Mouse (Mus musculus): ENCODE results near the gene Lrfn4. TPM values are rescaled to one million over a fixed set of nuclear protein-coding genes. Genes with fewer than 3 reads are reported as not detected.
"Not testable (repeated sequence)": the region's sequence is repeated elsewhere in the genome, so short reads cannot be mapped to it uniquely, and the experiment has no call there.

Gene Lrfn4
- polyA plus RNA-seq, 1 experiment from 2014 or later = 3.3 TPM

DNA sequence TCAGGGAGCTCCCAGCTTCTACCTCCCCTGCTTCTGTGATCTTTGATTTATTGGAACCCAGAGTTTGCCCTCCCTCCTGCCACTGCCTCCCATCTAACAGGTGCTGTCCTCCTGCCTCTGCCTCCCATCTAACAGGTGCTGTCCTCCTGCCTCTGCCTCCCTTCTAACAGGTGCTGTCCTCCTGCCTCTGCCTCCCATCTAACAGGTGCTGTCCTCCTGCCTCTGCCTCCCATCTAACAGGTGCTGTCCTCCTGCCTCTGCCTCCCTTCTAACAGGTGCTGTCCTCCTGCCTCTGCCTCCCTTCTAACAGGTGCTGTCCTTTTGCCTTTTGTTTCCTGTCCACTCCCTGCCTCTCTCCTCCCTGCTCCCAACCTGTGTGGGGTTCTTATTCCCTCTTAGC is 28.7 kb downstream of the Lrfn4 start:
- not testable (repeated sequence) for H3K27me3 ChIP-seq (replicated peaks; ENCODE audit: control insufficient read depth, insufficient read depth, low read length); H3K4me3 ChIP-seq (ENCODE audit: low read depth, low read length); DNase-seq (ENCODE audit: low spot score); H3K36me3 ChIP-seq (ENCODE audit: control insufficient read depth, insufficient read depth, low read length); ATAC-seq (replicated peaks; ENCODE audit: low FRiP score); H3K9me3 ChIP-seq (ENCODE audit: control insufficient read depth, low read length); H3K9ac ChIP-seq (ENCODE audit: low read depth, low read length); H3K4me2 ChIP-seq; H3K4me1 ChIP-seq (replicated peaks; ENCODE audit: control insufficient read depth, insufficient read depth, low read length); H3K27ac ChIP-seq (ENCODE audit: low read depth, low read length)

DNA sequence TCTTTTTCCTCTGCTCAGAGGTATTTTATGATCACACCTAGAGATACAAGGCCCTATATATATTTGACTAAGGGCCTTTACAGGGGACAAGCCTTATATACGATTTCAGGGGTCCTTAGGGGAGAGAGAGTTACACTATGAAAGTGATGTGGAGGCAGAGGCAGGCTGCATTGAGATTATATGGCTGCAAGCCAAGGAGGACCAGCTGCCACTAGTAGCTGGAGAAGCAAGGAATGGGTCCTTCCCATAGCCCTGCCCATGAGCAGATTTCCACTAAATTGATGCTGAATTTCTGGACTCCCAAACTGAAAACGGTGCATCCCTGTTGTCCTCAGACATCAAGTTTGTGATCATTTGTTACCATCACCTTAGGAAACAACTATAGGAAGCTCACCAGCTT is 31.6 kb downstream of the Lrfn4 start:
- 66% methylated on average over 2 of the region's 2 CpGs for WGBS
- ATAC-seq (replicated peaks; ENCODE audit: low FRiP score) (no peak), DNase-seq (ENCODE audit: low spot score) (no peak)
- no peaks in the 10 kb centered on the region for H3K27me3 ChIP-seq (replicated peaks; ENCODE audit: control insufficient read depth, insufficient read depth, low read length)
- H3K27ac ChIP-seq (ENCODE audit: low read depth, low read length) = no peak overlapping the region
- H3K9ac ChIP-seq (ENCODE audit: low read depth, low read length) = no peak overlapping the region
- no peaks in the 10 kb centered on the region for H3K36me3 ChIP-seq (ENCODE audit: control insufficient read depth, insufficient read depth, low read length)
- no peaks in the 10 kb centered on the region for H3K4me1 ChIP-seq (replicated peaks; ENCODE audit: control insufficient read depth, insufficient read depth, low read length)
- H3K4me2 ChIP-seq = no peak overlapping the region
- no peak overlapping the region for H3K4me3 ChIP-seq (ENCODE audit: low read depth, low read length)
- no peaks in the 10 kb centered on the region for H3K9me3 ChIP-seq (ENCODE audit: control insufficient read depth, low read length)

DNA sequence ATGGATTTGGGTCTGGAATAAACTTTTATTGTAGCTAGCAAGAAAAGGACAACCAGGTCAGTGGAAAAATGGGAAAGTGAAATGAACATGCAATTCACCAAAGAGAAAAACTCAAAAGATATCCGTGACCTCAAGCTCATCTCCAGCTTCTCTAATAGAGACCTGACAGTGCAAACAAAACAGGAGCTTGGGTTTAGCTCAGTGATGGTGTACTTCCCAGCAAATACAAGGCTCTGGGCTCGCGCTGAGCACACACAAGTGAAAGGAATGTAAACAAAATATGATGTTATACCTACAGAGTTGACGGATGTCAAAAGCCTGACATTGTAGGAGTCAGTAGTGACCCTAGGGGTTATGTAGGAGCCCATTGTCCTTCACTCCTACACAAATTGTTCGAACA is 36.2 kb downstream of the Lrfn4 start:
- ATAC-seq (replicated peaks; ENCODE audit: low FRiP score) (no peak), DNase-seq (ENCODE audit: low spot score) (no peak)
- no peaks in the 10 kb centered on the region for H3K4me1 ChIP-seq (replicated peaks; ENCODE audit: control insufficient read depth, insufficient read depth, low read length)
- H3K4me3 ChIP-seq (ENCODE audit: low read depth, low read length) = no peak overlapping the region
- H3K27me3 ChIP-seq (replicated peaks; ENCODE audit: control insufficient read depth, insufficient read depth, low read length) = no peaks in the 10 kb centered on the region
- no peak overlapping the region for H3K27ac ChIP-seq (ENCODE audit: low read depth, low read length)
- no peak overlapping the region for H3K4me2 ChIP-seq
- no peaks in the 10 kb centered on the region for H3K36me3 ChIP-seq (ENCODE audit: control insufficient read depth, insufficient read depth, low read length)
- H3K9ac ChIP-seq (ENCODE audit: low read depth, low read length) = no peak overlapping the region
- WGBS = 80% methylated on average over 5 of the region's 5 CpGs
- no peaks in the 10 kb centered on the region for H3K9me3 ChIP-seq (ENCODE audit: control insufficient read depth, low read length)

DNA sequence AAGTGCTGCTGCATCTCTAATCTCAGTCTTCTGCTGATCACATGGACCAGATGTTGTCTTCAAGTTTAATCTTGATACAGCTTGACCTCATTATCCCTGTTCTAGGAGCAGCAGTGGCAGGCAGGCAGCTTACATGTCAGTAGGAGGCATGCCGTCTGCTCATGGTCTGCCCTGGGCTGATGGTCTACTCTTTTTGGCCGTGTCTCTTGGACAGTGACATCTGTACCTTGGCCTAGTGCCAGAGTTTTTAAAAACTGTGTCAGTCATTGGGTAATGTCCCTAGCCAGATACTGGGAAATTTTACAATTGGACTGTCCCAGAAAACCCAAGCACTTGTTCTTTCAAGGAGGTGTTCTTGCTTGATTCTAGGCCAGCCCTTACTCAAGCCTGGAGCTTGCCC is 36.7 kb downstream of the Lrfn4 start:
- Histone ChIP-seq H3K9ac (ENCODE audit: low read depth, low read length) (no peak overlapping the region), H3K27me3 (replicated peaks; ENCODE audit: control insufficient read depth, insufficient read depth, low read length) (no peaks in the 10 kb centered on the region), H3K36me3 (ENCODE audit: control insufficient read depth, insufficient read depth, low read length) (no peaks in the 10 kb centered on the region), H3K9me3 (ENCODE audit: control insufficient read depth, low read length) (no peaks in the 10 kb centered on the region), H3K4me3 (ENCODE audit: low read depth, low read length) (no peak overlapping the region), H3K4me1 (replicated peaks; ENCODE audit: control insufficient read depth, insufficient read depth, low read length) (no peaks in the 10 kb centered on the region), H3K4me2 (no peak overlapping the region), H3K27ac (ENCODE audit: low read depth, low read length) (no peak overlapping the region)
- ATAC-seq (replicated peaks; ENCODE audit: low FRiP score) (no peak), DNase-seq (ENCODE audit: low spot score) (no peak)
- WGBS = 85% methylated on average over 2 of the region's 2 CpGs

DNA sequence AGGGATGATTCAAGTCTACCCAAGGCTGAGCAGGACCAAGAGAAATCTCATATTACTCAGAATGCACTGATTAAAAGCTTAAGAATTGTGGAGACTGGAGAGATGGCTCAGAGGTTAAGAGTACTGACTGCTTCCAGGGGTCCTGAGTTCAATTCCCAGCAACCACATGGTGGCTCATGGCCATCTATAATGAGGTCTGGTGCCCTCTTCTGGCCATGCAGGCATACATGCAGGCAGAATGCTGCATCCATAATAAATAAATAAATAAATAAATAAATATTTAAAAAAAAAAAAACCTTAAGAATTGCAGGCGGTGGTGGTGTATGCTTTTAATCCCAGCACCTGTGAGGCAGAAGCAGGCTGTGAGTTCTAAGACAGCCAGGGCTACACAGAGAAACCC is 42.2 kb downstream of the Lrfn4 start:
- H3K27ac ChIP-seq (ENCODE audit: low read depth, low read length) = no peak overlapping the region

DNA sequence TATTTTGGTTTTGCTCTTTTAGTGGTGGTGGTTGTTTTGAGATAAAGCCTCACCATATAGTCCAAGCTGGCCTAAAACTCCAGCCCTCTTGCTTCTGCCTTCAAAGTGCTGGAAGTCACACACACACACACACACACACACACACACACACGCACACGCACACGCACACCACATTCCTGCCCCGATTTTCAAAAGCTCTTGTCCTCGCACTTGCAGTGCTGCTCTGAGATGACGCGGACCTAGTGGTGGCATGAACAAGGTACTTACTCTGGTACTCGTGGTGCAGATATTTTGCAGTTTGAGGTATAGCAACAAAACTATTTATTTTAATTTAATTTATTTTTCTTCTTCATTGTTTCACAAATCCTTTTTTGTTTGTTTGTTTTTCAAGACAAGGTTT is 43.0 kb downstream of the Lrfn4 start:
- Histone ChIP-seq H3K27me3 (replicated peaks; ENCODE audit: control insufficient read depth, insufficient read depth, low read length) (no peaks in the 10 kb centered on the region), H3K4me3 (ENCODE audit: low read depth, low read length) (no peak overlapping the region), H3K27ac (ENCODE audit: low read depth, low read length) (no peak overlapping the region), H3K36me3 (ENCODE audit: control insufficient read depth, insufficient read depth, low read length) (no peaks in the 10 kb centered on the region), H3K9ac (ENCODE audit: low read depth, low read length) (no peak overlapping the region), H3K4me1 (replicated peaks; ENCODE audit: control insufficient read depth, insufficient read depth, low read length) (peaks cover 17% of the 10 kb centered on the region), H3K9me3 (ENCODE audit: control insufficient read depth, low read length) (no peaks in the 10 kb centered on the region), H3K4me2 (no peak overlapping the region)
- no peak for ATAC-seq (replicated peaks; ENCODE audit: low FRiP score)
- no peak for DNase-seq (ENCODE audit: low spot score)
- WGBS = 94% methylated on average over 8 of the region's 8 CpGs

More for the DNA sequence above, 42.2 kb downstream of the Lrfn4 start:
- DNase-seq (ENCODE audit: low spot score) (no peak), ATAC-seq (replicated peaks; ENCODE audit: low FRiP score) (no peak)
- Histone ChIP-seq H3K4me1 (replicated peaks; ENCODE audit: control insufficient read depth, insufficient read depth, low read length) (peaks cover 10% of the 10 kb centered on the region), H3K9ac (ENCODE audit: low read depth, low read length) (no peak overlapping the region), H3K4me2 (no peak overlapping the region), H3K4me3 (ENCODE audit: low read depth, low read length) (no peak overlapping the region), H3K36me3 (ENCODE audit: control insufficient read depth, insufficient read depth, low read length) (no peaks in the 10 kb centered on the region), H3K27me3 (replicated peaks; ENCODE audit: control insufficient read depth, insufficient read depth, low read length) (no peaks in the 10 kb centered on the region), H3K9me3 (ENCODE audit: control insufficient read depth, low read length) (no peaks in the 10 kb centered on the region)
- WGBS = 78% methylated on average over 1 of the region's 1 CpGs

DNA sequence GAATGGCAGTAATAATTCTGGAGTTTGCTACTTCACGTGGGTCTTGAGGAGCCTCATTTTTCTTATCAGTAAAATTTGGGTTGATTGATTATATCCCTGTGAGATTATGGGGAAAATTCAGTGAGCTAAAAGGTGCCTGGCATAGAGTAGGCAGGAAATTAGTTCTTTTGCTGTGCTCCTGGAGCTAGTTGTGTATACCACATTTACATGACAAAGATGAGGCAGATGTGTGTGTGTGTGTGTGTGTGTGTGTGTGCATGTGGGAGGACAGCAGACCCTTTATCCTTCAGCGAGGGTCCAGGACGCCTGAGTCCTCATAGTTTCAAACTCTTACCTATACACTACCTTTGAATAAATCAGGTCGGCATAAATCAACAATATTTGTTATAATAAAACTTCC is 43.4 kb downstream of the Lrfn4 start:
- no peak overlapping the region for H3K4me3 ChIP-seq (ENCODE audit: low read depth, low read length)
- peaks cover 19% of the 10 kb centered on the region for H3K4me1 ChIP-seq (replicated peaks; ENCODE audit: control insufficient read depth, insufficient read depth, low read length)
- no peaks in the 10 kb centered on the region for H3K9me3 ChIP-seq (ENCODE audit: control insufficient read depth, low read length)
- no peak overlapping the region for H3K4me2 ChIP-seq
- WGBS = 82% methylated on average over 4 of the region's 4 CpGs
- H3K36me3 ChIP-seq (ENCODE audit: control insufficient read depth, insufficient read depth, low read length) = no peaks in the 10 kb centered on the region
- no peak overlapping the region for H3K27ac ChIP-seq (ENCODE audit: low read depth, low read length)
- ATAC-seq (replicated peaks; ENCODE audit: low FRiP score) = no peak
- no peak overlapping the region for H3K9ac ChIP-seq (ENCODE audit: low read depth, low read length)
- no peaks in the 10 kb centered on the region for H3K27me3 ChIP-seq (replicated peaks; ENCODE audit: control insufficient read depth, insufficient read depth, low read length)
- no peak for DNase-seq (ENCODE audit: low spot score)

DNA sequence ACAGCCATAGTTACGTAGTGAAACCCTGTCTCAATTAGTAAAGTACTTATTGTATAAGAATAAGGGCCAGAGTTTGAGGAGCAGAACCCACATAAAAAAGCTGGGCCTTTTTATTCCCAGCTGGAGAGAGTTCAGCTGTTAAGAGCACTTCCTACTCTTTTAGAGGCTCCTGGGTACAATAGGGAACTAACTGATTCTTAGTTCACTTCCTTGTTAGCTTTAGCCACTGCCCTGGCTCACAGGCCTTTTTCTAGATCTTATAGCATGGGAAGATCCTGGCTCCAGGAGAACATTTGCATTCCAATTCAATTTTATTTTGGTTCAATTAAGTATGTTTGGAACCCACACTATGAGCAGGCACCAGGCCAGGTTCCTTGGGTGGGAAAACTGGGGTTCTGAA is 43.8 kb downstream of the Lrfn4 start:
- Histone ChIP-seq H3K27ac (ENCODE audit: low read depth, low read length) (no peak overlapping the region), H3K4me1 (replicated peaks; ENCODE audit: control insufficient read depth, insufficient read depth, low read length) (peaks cover 20% of the 10 kb centered on the region), H3K9ac (ENCODE audit: low read depth, low read length) (no peak overlapping the region)

DNA sequence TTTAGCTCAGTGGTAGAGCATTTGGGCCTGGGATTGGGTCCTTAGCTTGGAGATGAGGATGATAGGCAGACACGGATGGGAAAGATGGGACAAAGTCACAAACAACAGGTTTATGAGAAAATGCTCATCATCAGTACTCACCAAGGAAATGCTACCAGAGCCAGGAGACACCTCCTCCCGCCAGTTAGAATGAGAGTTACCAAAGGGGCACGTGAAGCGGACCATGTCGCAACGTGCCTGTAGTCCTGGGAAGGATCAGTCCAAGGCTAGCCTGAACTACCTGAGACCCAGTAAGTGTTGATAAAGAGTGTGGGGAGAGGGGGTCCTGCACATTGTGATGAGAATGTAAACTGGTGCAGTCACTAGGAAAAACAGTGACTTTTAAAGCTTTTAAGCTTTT is 44.7 kb downstream of the Lrfn4 start:
- H3K36me3 ChIP-seq (ENCODE audit: control insufficient read depth, insufficient read depth, low read length) = no peaks in the 10 kb centered on the region
- no peaks in the 10 kb centered on the region for H3K27me3 ChIP-seq (replicated peaks; ENCODE audit: control insufficient read depth, insufficient read depth, low read length)
- H3K4me3 ChIP-seq (ENCODE audit: low read depth, low read length) = no peak overlapping the region
- H3K4me1 ChIP-seq (replicated peaks; ENCODE audit: control insufficient read depth, insufficient read depth, low read length) = peaks cover 20% of the 10 kb centered on the region
- no peak overlapping the region for H3K9ac ChIP-seq (ENCODE audit: low read depth, low read length)
- DNase-seq (ENCODE audit: low spot score) (no peak), ATAC-seq (replicated peaks; ENCODE audit: low FRiP score) (no peak)
- H3K4me2 ChIP-seq = no peak overlapping the region
- no peaks in the 10 kb centered on the region for H3K9me3 ChIP-seq (ENCODE audit: control insufficient read depth, low read length)
- 80% methylated on average over 6 of the region's 6 CpGs for WGBS
- H3K27ac ChIP-seq (ENCODE audit: low read depth, low read length) = no peak overlapping the region

More for the DNA sequence above, 43.8 kb downstream of the Lrfn4 start:
- Histone ChIP-seq H3K36me3 (ENCODE audit: control insufficient read depth, insufficient read depth, low read length) (no peaks in the 10 kb centered on the region), H3K9me3 (ENCODE audit: control insufficient read depth, low read length) (no peaks in the 10 kb centered on the region), H3K4me2 (no peak overlapping the region), H3K27me3 (replicated peaks; ENCODE audit: control insufficient read depth, insufficient read depth, low read length) (no peaks in the 10 kb centered on the region), H3K4me3 (ENCODE audit: low read depth, low read length) (no peak overlapping the region)
- ATAC-seq (replicated peaks; ENCODE audit: low FRiP score) (no peak), DNase-seq (ENCODE audit: low spot score) (no peak)
- 83% methylated on average over 1 of the region's 1 CpGs for WGBS
